Mouse (Mus musculus) kidney, postnatal 14 days (tissue): ENCODE measurements around the gene Gipc3.

Source experiments
- DNase-seq: peaks from one replicate; pipeline ENCODE4 v3.0.0; 2022; ENCODE audit warnings: mixed read lengths

The Gipc3 gene

GRCm38 (mm10) chr10:81298369-81299100 lies 44.5 kb downstream of the Gipc3 start:
- no peak for DNase-seq

GRCm38 (mm10) chr10:81297845-81298244 lies 45.2 kb downstream of the Gipc3 start:
- DNase-seq = peak; percentile 77

DNA sequence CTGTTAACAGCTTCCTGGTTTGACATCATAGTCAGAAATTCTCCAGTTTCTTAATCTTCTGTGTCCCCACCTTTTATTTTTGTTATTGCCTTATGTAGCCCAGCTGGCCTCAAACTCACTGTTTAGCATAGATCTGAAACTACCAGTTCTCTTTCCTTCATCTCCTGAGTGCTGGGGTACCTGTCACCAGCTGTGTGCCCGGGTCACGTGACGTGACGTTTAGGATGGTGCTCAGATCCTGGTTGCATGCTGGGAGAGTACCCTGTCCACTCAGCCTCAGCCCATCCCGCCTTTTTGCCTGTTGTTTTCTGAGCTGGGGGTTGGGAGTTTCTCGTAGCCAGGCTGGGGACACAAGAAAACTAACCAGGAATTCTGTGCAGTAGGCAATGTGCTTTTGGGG lies 45.8 kb downstream of the Gipc3 start:
- DNase-seq = no peak

- DNase-seq = no peak
Observed at GRCm38 (mm10) chr10:81295185-81295584, 47.9 kb downstream of the Gipc3 start.

- DNase-seq = no peak
Observed at GRCm38 (mm10) chr10:81294442-81294841, 48.6 kb downstream of the Gipc3 start.

GRCm38 (mm10) chr10:81293334-81294030 lies 49.6 kb downstream of the Gipc3 start:
- no peak for DNase-seq

DNA sequence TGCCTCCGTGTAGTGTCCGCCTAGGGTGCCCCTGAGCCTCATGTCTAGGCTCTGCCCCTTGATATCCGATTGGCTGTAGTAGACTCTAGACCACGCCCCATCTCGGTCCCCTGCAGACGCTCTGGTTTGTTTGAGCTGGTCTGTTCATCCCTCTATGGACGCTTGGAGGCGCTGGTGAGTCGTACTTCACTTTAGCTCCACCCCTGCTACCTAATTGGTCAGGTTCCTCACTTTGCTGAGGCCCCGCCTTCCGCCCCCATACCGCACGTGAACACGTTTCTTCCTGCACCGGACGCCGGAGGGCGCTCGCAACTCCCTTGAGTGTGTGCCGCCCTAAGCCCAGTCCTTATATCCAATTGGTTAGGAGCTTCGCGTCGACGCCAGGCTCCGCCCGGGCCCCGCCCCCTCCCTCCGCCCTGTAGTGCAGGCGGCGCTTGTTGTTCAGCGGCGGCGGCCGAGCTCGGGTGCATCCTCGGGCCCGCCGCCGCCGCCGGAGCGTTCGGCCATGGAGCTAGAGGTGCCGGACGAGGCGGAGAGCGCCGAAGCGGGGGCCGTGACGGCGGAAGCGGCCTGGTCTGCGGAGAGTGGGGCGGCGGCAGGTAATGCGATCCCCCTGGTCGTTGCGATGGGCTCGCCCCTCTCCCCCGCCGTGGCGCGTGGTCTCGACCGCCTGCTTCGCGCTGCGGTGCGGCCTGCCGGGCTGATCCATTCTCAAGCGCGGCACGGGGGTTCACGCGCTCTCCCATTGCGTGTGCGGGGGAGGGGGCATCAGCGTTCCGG lies 50.3 kb downstream of the Gipc3 start, which contains the start of gene Pip5k1c:
Gene Pip5k1c, plus strand, starts transcription at position 410 of the 780 bp plus-strand sequence.
- DNase-seq = peak; percentile 100

- DNase-seq = no peak
Observed at GRCm38 (mm10) chr10:81291511-81292104, 51.5 kb downstream of the Gipc3 start, which contains the start of gene Tjp3. TSS of gene Tjp3 (minus strand) at chr10:81291581.

GRCm38 (mm10) chr10:81290698-81291460 lies 52.2 kb downstream of the Gipc3 start:
- peak; percentile 55 for DNase-seq

DNA sequence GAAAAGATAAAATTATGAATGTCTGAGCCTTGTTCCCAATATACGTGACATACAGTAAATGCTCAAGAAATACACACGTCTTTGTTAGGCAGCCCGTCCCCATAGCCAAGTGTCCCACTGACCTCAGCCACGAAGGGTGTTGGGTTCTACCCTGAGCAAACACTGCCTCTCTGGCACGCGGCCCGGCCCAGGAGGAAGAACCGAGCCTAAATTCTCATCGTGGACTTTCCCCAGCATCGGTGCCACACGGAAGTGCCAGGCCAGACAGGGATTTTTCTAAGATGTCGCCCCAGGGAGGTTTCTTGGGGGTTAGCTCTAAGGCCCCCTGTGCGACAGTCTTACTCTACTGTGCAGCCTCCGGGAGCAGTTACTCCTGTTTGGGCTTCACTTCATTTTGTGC lies 53.3 kb downstream of the Gipc3 start:
- no peak for DNase-seq

GRCm38 (mm10) chr10:81289278-81289677 lies 53.8 kb downstream of the Gipc3 start:
- peak; percentile 77 for DNase-seq

DNA sequence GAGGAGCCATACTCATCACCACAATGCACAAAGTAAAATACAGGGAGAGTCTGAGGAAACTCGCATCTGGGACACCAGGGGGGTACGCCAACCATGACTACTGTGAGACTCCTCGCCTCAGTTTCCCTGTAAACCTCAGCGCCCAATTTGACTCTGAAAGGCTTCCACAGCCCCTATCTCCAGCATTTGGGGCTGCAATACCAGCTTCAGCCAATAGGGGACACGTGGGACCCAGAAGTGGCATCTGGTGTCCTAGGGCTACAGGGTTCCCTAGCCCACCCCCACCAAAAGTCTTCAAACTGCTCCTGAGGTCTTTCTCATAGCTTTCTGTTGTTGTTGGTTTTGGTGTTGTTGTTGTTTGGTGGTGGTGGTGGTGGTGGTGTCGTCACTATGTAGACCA lies 54.5 kb downstream of the Gipc3 start:
- DNase-seq = no peak

DNA sequence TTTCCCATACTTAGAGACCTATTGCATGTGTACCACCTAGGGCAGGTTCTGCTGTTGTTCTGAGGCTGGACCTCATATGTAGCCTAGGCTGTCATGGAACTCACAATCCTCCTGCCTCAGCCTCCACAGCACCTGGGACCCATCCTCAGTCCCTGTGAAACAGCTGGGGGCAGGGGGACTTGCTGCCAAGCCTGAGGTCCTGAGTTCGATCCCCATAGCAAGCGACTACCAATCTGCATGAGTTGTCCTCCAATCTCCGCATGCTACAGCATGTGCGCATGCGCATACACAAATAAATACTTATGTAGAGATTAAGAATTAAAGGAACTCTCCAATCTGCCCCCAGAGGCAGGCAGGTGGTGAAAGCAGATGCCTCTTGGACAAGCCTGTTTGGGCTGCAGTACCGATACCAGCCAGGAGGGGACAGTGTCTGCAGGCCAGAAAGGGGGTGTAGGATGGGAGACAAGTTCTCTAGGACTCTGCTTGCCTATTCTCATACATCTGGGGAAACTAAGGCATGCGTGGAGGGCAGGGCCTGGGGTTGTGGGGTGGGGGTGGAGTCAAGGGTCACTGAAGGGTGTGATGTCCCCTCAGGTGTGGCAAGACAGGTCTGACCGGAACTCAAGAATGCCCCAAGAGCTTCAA lies 55.4 kb downstream of the Gipc3 start:
- DNase-seq = peak; percentile 48

- peak; percentile 67 for DNase-seq
Observed at GRCm38 (mm10) chr10:81286586-81286985, 56.5 kb downstream of the Gipc3 start.

GRCm38 (mm10) chr10:81285694-81286450 lies 57.2 kb downstream of the Gipc3 start:
- DNase-seq = peak; percentile 95
